In the genomic region with DNA sequence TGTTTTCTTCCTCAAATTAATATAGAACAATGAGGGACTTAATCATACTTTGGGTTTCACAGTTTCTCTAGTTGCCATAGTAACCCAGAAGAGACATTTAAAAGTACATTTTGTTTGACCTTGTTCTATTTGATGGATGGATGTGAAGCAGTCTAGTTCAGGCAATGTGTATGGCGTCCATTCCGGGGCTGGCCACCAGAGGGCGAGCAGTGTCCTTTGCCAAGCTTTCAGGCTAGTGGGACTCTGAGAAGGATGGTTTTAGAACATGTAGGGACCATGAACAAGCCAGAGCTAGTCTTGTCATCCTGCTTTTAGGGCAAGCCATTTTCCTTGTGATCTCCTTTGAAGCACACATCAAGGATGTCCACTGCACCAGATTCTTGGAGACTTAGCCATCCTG, we compare ENCODE assay signal across 8 mouse cellular contexts.
DNase-seq lines count a peak whose midpoint lies in the region; ATAC-seq and TF ChIP-seq lines count a peak whose summit lies in the region.

No protein-coding gene starts in this region.

- no peak for TF ChIP-seq POLR2A in brain, embryonic 14.5 days (IDR thresholded peaks at IDR 0.05; ENCODE audit: borderline replicate concordance, extremely low read depth, insufficient read depth, insufficient read length, poor library complexity, severe bottlenecking)
- TF ChIP-seq POLR2A in limb, embryonic 14.5 days (IDR thresholded peaks at IDR 0.05; ENCODE audit: borderline replicate concordance, extremely low read depth, insufficient read depth, insufficient read length) = no peak

- ATAC-seq in intestine, postnatal 0 days = no peak
- no peak for ATAC-seq in intestine, embryonic 16.5 days
- ATAC-seq in kidney, embryonic 14.5 days (ENCODE audit: low FRiP score, low TSS enrichment) = peak; percentile 46; the same call in 1 of the 2 replicates
- peak; percentile 65; the same call in 1 of the 2 replicates for ATAC-seq in limb, embryonic 14.5 days (ENCODE audit: low FRiP score, low read depth)

- H3K4me3 ChIP-seq in intestine, postnatal 0 days (ENCODE audit: low read depth, low read length) = no peak overlapping the region
- no peak overlapping the region for H3K4me3 ChIP-seq in intestine, embryonic 16.5 days (ENCODE audit: low read length)
- H3K4me3 ChIP-seq in kidney, embryonic 14.5 days (ENCODE audit: low read length) = no peak overlapping the region
- H3K4me3 ChIP-seq in limb, embryonic 14.5 days (replicated peaks; ENCODE audit: low read length) = no peak overlapping the region

- under 1% methylated on average over 3 of the region's 3 CpGs for WGBS in intestine, postnatal 0 days
- 2% methylated on average over 3 of the region's 3 CpGs for WGBS in intestine, embryonic 16.5 days
- 2% methylated on average over 3 of the region's 3 CpGs for WGBS in kidney, embryonic 14.5 days
- 0% methylated on average over 3 of the region's 3 CpGs for WGBS in limb, embryonic 14.5 days

- no peak overlapping the region for H3K4me2 ChIP-seq in intestine, postnatal 0 days (replicated peaks; ENCODE audit: low read depth)
- no peak overlapping the region for H3K4me2 ChIP-seq in intestine, embryonic 16.5 days (ENCODE audit: low read depth, low read length)
- no peak overlapping the region for H3K4me2 ChIP-seq in kidney, embryonic 14.5 days (replicated peaks; ENCODE audit: low read depth, low read length)
- no peak overlapping the region for H3K4me2 ChIP-seq in limb, embryonic 14.5 days (replicated peaks; ENCODE audit: low read depth, low read length, severe bottlenecking)

- H3K27ac ChIP-seq in intestine, postnatal 0 days (ENCODE audit: low read depth, low read length) = no peak overlapping the region
- H3K27ac ChIP-seq in intestine, embryonic 16.5 days (ENCODE audit: low read length) = no peak overlapping the region
- H3K27ac ChIP-seq in kidney, embryonic 14.5 days (ENCODE audit: low read depth, low read length) = no peak overlapping the region
- no peak overlapping the region for H3K27ac ChIP-seq in limb, embryonic 14.5 days (replicated peaks; ENCODE audit: low read depth, low read length)

- no peaks in the 10 kb centered on the region for H3K9me3 ChIP-seq in intestine, postnatal 0 days (ENCODE audit: control insufficient read depth)
- H3K9me3 ChIP-seq in intestine, embryonic 16.5 days (ENCODE audit: control insufficient read depth, low read length) = no peaks in the 10 kb centered on the region
- H3K9me3 ChIP-seq in kidney, embryonic 14.5 days (ENCODE audit: control insufficient read depth, low read length) = no peaks in the 10 kb centered on the region
- H3K9me3 ChIP-seq in limb, embryonic 14.5 days (ENCODE audit: control insufficient read depth, low read length) = no peaks in the 10 kb centered on the region

- no peaks in the 10 kb centered on the region for H3K36me3 ChIP-seq in intestine, postnatal 0 days (ENCODE audit: control insufficient read depth, insufficient read depth)
- H3K36me3 ChIP-seq in intestine, embryonic 16.5 days (ENCODE audit: control insufficient read depth, insufficient read depth, low read length) = no peaks in the 10 kb centered on the region
- no peaks in the 10 kb centered on the region for H3K36me3 ChIP-seq in kidney, embryonic 14.5 days (ENCODE audit: control insufficient read depth, insufficient read depth, low read length)
- H3K36me3 ChIP-seq in limb, embryonic 14.5 days (ENCODE audit: control insufficient read depth, insufficient read depth, low read length) = no peaks in the 10 kb centered on the region

- H3K27me3 ChIP-seq in intestine, postnatal 0 days (replicated peaks; ENCODE audit: control insufficient read depth, insufficient read depth, low read length) = no peaks in the 10 kb centered on the region
- H3K27me3 ChIP-seq in intestine, embryonic 16.5 days (replicated peaks; ENCODE audit: control insufficient read depth, insufficient read depth, low read length) = no peaks in the 10 kb centered on the region
- H3K27me3 ChIP-seq in kidney, embryonic 14.5 days (ENCODE audit: control insufficient read depth, insufficient read depth, low read length) = no peaks in the 10 kb centered on the region
- no peaks in the 10 kb centered on the region for H3K27me3 ChIP-seq in limb, embryonic 14.5 days (ENCODE audit: control insufficient read depth, insufficient read depth, low read length)

- peak; percentile 89 for TF ChIP-seq CTCF in intestine, postnatal 0 days (IDR thresholded peaks at IDR 0.05; ENCODE audit: low read depth)
- peak; percentile 98 for TF ChIP-seq CTCF in brain, embryonic 14.5 days (IDR thresholded peaks at IDR 0.05; ENCODE audit: borderline replicate concordance, extremely low read depth, insufficient read depth, insufficient read length)

- DNase-seq in brain, embryonic 14.5 days (ENCODE audit: low read depth) = peak; percentile 83
- peak; percentile 14 to 85 for DNase-seq in frontal cortex, adult 2 months (ENCODE audit: extremely low spot score in 1 of 2, low spot score in 1 of 2)
- peak; percentile 75 for DNase-seq in limb, embryonic 14.5 days (ENCODE audit: low spot score)
- peak; percentile 50 for DNase-seq in naive thymus-derived CD4-positive, alpha-beta T cell, adult 2 months (ENCODE audit: low read depth)
- DNase-seq in thymus, adult 18-20 months = peak; percentile 11 to 15

- H3K4me1 ChIP-seq in intestine, postnatal 0 days (replicated peaks; ENCODE audit: control insufficient read depth, insufficient read depth, low read length) = no peaks in the 10 kb centered on the region
- no peaks in the 10 kb centered on the region for H3K4me1 ChIP-seq in intestine, embryonic 16.5 days (ENCODE audit: control insufficient read depth, insufficient read depth, low read length)
- no peaks in the 10 kb centered on the region for H3K4me1 ChIP-seq in kidney, embryonic 14.5 days (ENCODE audit: control insufficient read depth, insufficient read depth, low read length)
- H3K4me1 ChIP-seq in limb, embryonic 14.5 days (ENCODE audit: control insufficient read depth, insufficient read depth, low read length) = no peaks in the 10 kb centered on the region

- no peak overlapping the region for H3K9ac ChIP-seq in intestine, postnatal 0 days (ENCODE audit: low read depth, low read length)
- H3K9ac ChIP-seq in intestine, embryonic 16.5 days (ENCODE audit: low read depth, low read length) = no peak overlapping the region
- H3K9ac ChIP-seq in kidney, embryonic 14.5 days (ENCODE audit: low read depth, low read length) = no peak overlapping the region
- H3K9ac ChIP-seq in limb, embryonic 14.5 days (ENCODE audit: low read depth, low read length, severe bottlenecking) = no peak overlapping the region

Comparison
In these comparisons a context has a peak if more than half of its experiments do, and no peak if none do; other contexts are left out.
1. ATAC-seq: peak in kidney, embryonic 14.5 days (single experiment) and limb, embryonic 14.5 days (single experiment); none in intestine, postnatal 0 days (single experiment) and intestine, embryonic 16.5 days (single experiment).
2. DNase-seq: peak in every context shown above with its lines; median percentile 83 in brain, embryonic 14.5 days; 75 in limb, embryonic 14.5 days; 50 in naive thymus-derived CD4-positive, alpha-beta T cell, adult 2 months; 50 in frontal cortex, adult 2 months; 13 in thymus, adult 18-20 months.